Mouse (Mus musculus): ENCODE data around the gene Gm2916. TPM values are rescaled to one million over a fixed set of nuclear protein-coding genes. Genes with fewer than 3 reads are reported as not detected.

Gene Gm2916
- not detected for polyA plus RNA-seq (2012; fragmentation: generic; extraction: Trizol)

GRCm38 (mm10) chr14:3883872-3884271 is at the start of gene Gm2916:
TSS of gene Gm2916 (plus strand) at chr14:3884172.

GRCm38 (mm10) chr14:3845945-3846344 is 38.0 kb upstream of the Gm2916 start, which contains the start of gene Gm3033:
TSS of gene Gm3033 (plus strand) at chr14:3846245.

GRCm38 (mm10) chr14:3931456-3931855 is 47.5 kb downstream of the Gm2916 start, which contains the start of gene Gm3029:
TSS of gene Gm3029 (plus strand) at chr14:3931756.

GRCm38 (mm10) chr14:3963247-3963646 is 79.3 kb downstream of the Gm2916 start, which contains the start of gene Gm3095:
TSS of gene Gm3095 (plus strand) at chr14:3963547.

Other genes with a start within 250 kb of the Gm2916 start
- gene Gm3012, start 249.7 kb upstream of the Gm2916 start, polyA plus RNA-seq (2012; fragmentation: generic; extraction: Trizol): not detected
- gene Gm3020, start 232.1 kb upstream of the Gm2916 start, polyA plus RNA-seq (2012; fragmentation: generic; extraction: Trizol): not detected
- gene Gm3043, start 195.4 kb upstream of the Gm2916 start, polyA plus RNA-seq (2012; fragmentation: generic; extraction: Trizol): not detected
- gene Gm3002, start 74.1 kb upstream of the Gm2916 start, polyA plus RNA-seq (2012; fragmentation: generic; extraction: Trizol): not detected
- gene Gm3033, start 37.9 kb upstream of the Gm2916 start, polyA plus RNA-seq (2012; fragmentation: generic; extraction: Trizol): not detected
- not detected for gene Gm3029, start 47.6 kb downstream of the Gm2916 start, polyA plus RNA-seq (2012; fragmentation: generic; extraction: Trizol)
- not detected for gene Gm3095, start 79.4 kb downstream of the Gm2916 start, polyA plus RNA-seq (2012; fragmentation: generic; extraction: Trizol)
- gene Gm3099, start 114.2 kb downstream of the Gm2916 start, polyA plus RNA-seq (2012; fragmentation: generic; extraction: Trizol): not detected
- gene Gm5796, start 139.8 kb downstream of the Gm2916 start, polyA plus RNA-seq (2012; fragmentation: generic; extraction: Trizol): not detected
- gene Gm3115, start 199.9 kb downstream of the Gm2916 start, polyA plus RNA-seq (2012; fragmentation: generic; extraction: Trizol): not detected
- not detected for gene Gm8108, start 226.4 kb downstream of the Gm2916 start, polyA plus RNA-seq (2012; fragmentation: generic; extraction: Trizol)